Mouse (Mus musculus): ENCODE measurements at regions not wholly inside any gene's neighbourhood (a gene's known extent, or its start where the extent isn't known, plus 50 kb on each side); places are given as distances from the start of the nearest gene placed in this dataset.

GRCm38 (mm10) chr4:71343068-71343467 is 414.7 kb downstream of the Gm11232 start:
- TF ChIP-seq TAL1 (IDR thresholded peaks at IDR 0.05; ENCODE audit: low read length) = no peak
- TF ChIP-seq GATA1 (IDR thresholded peaks at IDR 0.05; ENCODE audit: low read length) = no peak
